Mouse (Mus musculus) embryonic facial prominence, embryonic 14.5 days (tissue): ENCODE measurements around the gene Uqcr11. TPM values are rescaled to one million over a fixed set of nuclear protein-coding genes. Genes with fewer than 3 reads are reported as not detected.

Source experiments
- ATAC-seq: fragments of 200-750 bp; cut with Nextera tagmentation; 2 replicates; pipeline ENCODE4 v1.8.0; 2017; ENCODE audit warnings: low read depth, moderate number of reproducible peaks, moderate TSS enrichment
- DNase-seq: peaks from one replicate; pipeline ENCODE4 v3.0.0-alpha.2; 2015; ENCODE audit warnings: low spot score
- H3K27ac ChIP-seq: fragments of 300-500 bp; sonication (generic); replicated peaks from 2 replicates; pipeline ENCODE4 v1.5.1; 2014; ENCODE audit warnings: low read depth, mild to moderate bottlenecking, low read length, moderate library complexity
- H3K27me3 ChIP-seq: fragments of 300-500 bp; sonication (generic); replicated peaks from 2 replicates; pipeline ENCODE4 v1.6.1; 2014; ENCODE audit warnings: low read length; ENCODE audit not compliant: control insufficient read depth, insufficient read depth
- H3K36me3 ChIP-seq: fragments of 300-500 bp; sonication (generic); 2 replicates; pipeline ENCODE4 v1.6.1; 2014; ENCODE audit warnings: low read length, mixed read lengths; ENCODE audit not compliant: control insufficient read depth, insufficient read depth
- H3K4me1 ChIP-seq: fragments of 300-500 bp; sonication (generic); 2 replicates; pipeline ENCODE4 v1.6.1; 2014; ENCODE audit warnings: antibody characterized with exemption, low read length; ENCODE audit not compliant: control insufficient read depth, insufficient read depth
- H3K4me2 ChIP-seq: fragments of 300-500 bp; sonication (generic); 2 replicates; pipeline ENCODE4 v1.6.1; 2014; ENCODE audit warnings: low read depth, mild to moderate bottlenecking, low read length, moderate library complexity, mixed read lengths
- H3K4me3 ChIP-seq: fragments of 300-500 bp; sonication (generic); 2 replicates; pipeline ENCODE4 v1.5.1; 2014; ENCODE audit warnings: low read depth, mild to moderate bottlenecking, low read length
- H3K9ac ChIP-seq: fragments of 300-500 bp; sonication (generic); 2 replicates; pipeline ENCODE4 v1.6.1; 2014; ENCODE audit warnings: low read depth, mild to moderate bottlenecking, low read length, moderate library complexity, mixed read lengths
- H3K9me3 ChIP-seq: fragments of 300-500 bp; sonication (generic); 2 replicates; pipeline ENCODE4 v1.6.1; 2016; ENCODE audit warnings: low read length; ENCODE audit not compliant: control insufficient read depth
- WGBS: fragments of 180-500 bp; shearing (Covaris S2); extraction: QIAGEN DNeasy Blood & Tissue Kit; methylation state at CpG from one replicate; pipeline ENCODE4 v1.1.7; 2014; 5-methylcytosine and 5-hydroxymethylcytosine counted together
- polyA plus RNA-seq: library from polyadenylated mRNA; unstranded; fragments of >200 nt; fragmentation: Nextera tagmentation; extraction: Ambion mirVana; gene quantifications from 2 replicates; pipeline ENCODE4 v1.2.1, GENCODE M21; 2014

Gene Uqcr11
- polyA plus RNA-seq, 1 experiment from 2014 or later = 879 TPM

DNA sequence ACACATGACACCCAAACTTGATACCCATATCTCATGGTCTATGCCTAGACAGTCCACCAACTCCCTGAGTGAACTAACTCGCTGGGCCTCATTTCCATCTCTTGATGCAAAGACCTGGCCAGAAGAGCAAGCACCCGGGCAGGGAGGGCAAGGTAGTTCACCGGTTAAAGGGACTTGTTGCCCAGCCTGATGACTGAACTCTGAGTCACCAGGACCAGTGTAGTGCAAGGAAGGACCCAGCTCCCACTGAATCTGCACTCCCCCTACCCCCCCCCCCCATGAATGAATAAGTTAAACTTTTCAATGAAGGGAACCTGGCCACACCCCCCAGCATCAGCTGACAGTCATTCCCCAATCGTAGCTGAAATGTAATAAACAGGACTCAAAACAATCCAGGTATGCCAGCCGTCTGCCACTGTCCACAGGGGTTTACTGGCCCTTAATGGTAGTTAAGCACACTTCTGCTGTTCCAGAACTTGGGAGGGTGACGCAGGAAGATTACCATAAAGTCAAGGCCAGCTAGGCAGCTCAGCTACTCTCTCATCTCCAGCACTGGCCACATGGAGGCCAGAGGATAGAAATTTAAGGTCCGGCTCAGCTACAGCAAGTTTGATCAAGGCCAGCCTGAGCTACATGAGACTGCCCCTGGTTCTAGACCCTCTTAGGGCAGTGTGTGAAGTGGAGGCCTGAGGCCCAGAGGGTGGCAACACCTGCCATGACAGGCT, 23.8 kb downstream of the Uqcr11 start:
- H3K36me3 ChIP-seq = peaks cover 46% of the 10 kb centered on the region
- H3K4me2 ChIP-seq = no peak overlapping the region
- ATAC-seq (no peak), DNase-seq (no peak)
- no peaks in the 10 kb centered on the region for H3K9me3 ChIP-seq
- peaks cover 13% of the 10 kb centered on the region for H3K4me1 ChIP-seq
- no peaks in the 10 kb centered on the region for H3K27me3 ChIP-seq
- WGBS = 86% methylated on average over 7 of the region's 7 CpGs
- H3K9ac ChIP-seq = no peak overlapping the region
- H3K4me3 ChIP-seq = no peak overlapping the region
- no peak overlapping the region for H3K27ac ChIP-seq

DNA sequence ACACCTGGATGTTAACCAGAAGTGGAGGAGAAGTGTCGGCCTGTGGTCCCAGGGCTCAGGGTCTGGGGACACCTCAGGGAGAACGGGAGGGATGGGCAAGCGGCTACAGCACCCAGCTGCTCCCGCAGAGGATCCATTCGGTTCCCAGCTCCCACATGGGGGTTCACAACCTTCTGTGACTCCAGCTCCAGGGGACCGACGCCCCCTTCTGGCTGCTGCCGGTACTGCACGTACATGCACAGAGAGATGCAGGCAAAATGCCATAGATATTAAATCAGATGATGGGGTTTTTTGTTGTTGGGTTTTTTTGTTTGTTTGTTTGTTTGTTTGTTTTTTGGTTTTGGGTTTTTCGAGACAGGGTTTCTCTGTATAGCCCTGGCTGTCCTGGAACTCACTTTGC, 28.9 kb downstream of the Uqcr11 start:
- Histone ChIP-seq H3K4me3 (no peak overlapping the region), H3K36me3 (peaks cover 30% of the 10 kb centered on the region), H3K27me3 (no peaks in the 10 kb centered on the region), H3K9me3 (no peaks in the 10 kb centered on the region), H3K9ac (no peak overlapping the region), H3K4me1 (no peaks in the 10 kb centered on the region), H3K4me2 (no peak overlapping the region), H3K27ac (no peak overlapping the region)
- WGBS = 50% methylated on average over 10 of the region's 10 CpGs
- DNase-seq = no peak
- no peak for ATAC-seq

DNA sequence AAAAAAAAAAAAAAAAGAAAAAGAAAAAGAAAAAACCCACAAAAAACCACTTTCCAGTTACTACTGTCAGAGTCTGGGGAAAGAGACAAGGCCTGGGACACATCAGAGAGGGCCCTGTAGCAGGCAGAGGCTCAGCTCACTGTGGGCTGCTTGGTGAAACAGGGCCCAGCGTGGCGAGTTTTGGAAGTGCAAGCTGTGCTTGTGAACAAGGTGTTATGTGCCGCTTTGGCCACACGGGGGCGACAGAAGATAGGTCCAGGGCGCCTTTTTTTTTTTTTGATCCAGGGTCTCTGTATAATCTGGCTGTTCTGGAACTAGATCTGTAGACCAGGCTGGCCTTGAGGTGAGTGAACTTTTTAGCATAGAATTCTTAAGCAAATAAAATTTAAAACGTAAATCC, 30.5 kb downstream of the Uqcr11 start:
- Histone ChIP-seq H3K27ac (no peak overlapping the region), H3K36me3 (peaks cover 15% of the 10 kb centered on the region), H3K9ac (no peak overlapping the region), H3K9me3 (no peaks in the 10 kb centered on the region), H3K4me1 (0 out of 2 replicates have a peak, but pooled peaks cover 3% of the 10 kb centered on the region), H3K4me2 (no peak overlapping the region), H3K27me3 (no peaks in the 10 kb centered on the region), H3K4me3 (no peak overlapping the region)
- DNase-seq (peak; percentile 95), ATAC-seq (peak; percentile 61; the same call in 1 of the 2 replicates)
- WGBS = 3% methylated on average over 7 of the region's 7 CpGs

DNA sequence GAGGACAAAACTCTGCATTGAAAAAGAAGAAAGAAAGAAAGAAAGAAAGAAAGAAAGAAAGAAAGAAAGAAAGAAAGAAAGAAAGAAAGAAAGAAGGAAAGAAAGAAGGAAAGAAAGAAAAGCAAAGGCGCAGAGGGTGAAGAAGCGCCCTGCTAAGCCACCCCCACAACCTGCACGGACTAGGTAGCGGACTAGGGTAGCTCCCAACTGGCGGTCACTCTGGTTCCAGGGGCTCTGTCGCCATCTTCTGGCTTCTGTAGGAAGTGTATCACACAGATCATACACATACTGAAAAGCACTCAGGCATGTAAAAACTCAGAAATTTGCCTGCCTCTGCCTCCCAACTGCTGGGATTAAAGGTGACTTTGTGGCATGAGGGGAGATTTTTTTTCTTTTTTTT, 32.6 kb downstream of the Uqcr11 start:
- Histone ChIP-seq H3K4me3 (no peak overlapping the region), H3K27me3 (no peaks in the 10 kb centered on the region), H3K9ac (no peak overlapping the region), H3K4me1 (0 out of 2 replicates have a peak, but pooled peaks cover 3% of the 10 kb centered on the region), H3K36me3 (no peaks in the 10 kb centered on the region), H3K9me3 (no peaks in the 10 kb centered on the region), H3K4me2 (no peak overlapping the region), H3K27ac (no peak overlapping the region)
- ATAC-seq (no peak), DNase-seq (peak; percentile 51)
- 27% methylated on average over 6 of the region's 6 CpGs for WGBS

GRCm38 (mm10) chr10:80372706-80373105, 33.9 kb downstream of the Uqcr11 start:
- H3K27me3 ChIP-seq = no peaks in the 10 kb centered on the region
- WGBS = 70% methylated on average over 5 of the region's 6 CpGs
- DNase-seq = no peak
- 0 out of 2 replicates have a peak, but pooled peaks cover 3% of the 10 kb centered on the region for H3K4me1 ChIP-seq
- ATAC-seq = no peak
- no peak overlapping the region for H3K4me2 ChIP-seq
- no peak overlapping the region for H3K27ac ChIP-seq
- H3K4me3 ChIP-seq = no peak overlapping the region
- no peak overlapping the region for H3K9ac ChIP-seq
- H3K9me3 ChIP-seq = no peaks in the 10 kb centered on the region
- no peaks in the 10 kb centered on the region for H3K36me3 ChIP-seq

GRCm38 (mm10) chr10:80371983-80372382, 34.6 kb downstream of the Uqcr11 start:
- WGBS = 46% methylated on average over 9 of the region's 9 CpGs
- H3K9ac ChIP-seq = no peak overlapping the region
- H3K4me2 ChIP-seq = peak overlapping the region; percentile 21
- no peaks in the 10 kb centered on the region for H3K9me3 ChIP-seq
- H3K36me3 ChIP-seq = no peaks in the 10 kb centered on the region
- no peak for DNase-seq
- ATAC-seq = no peak
- no peaks in the 10 kb centered on the region for H3K27me3 ChIP-seq
- H3K4me3 ChIP-seq = 0 out of 2 replicates have a peak overlapping the region, but pooled peaks have one; percentile 28
- no peak overlapping the region for H3K27ac ChIP-seq
- H3K4me1 ChIP-seq = 0 out of 2 replicates have a peak, but pooled peaks cover 3% of the 10 kb centered on the region

DNA sequence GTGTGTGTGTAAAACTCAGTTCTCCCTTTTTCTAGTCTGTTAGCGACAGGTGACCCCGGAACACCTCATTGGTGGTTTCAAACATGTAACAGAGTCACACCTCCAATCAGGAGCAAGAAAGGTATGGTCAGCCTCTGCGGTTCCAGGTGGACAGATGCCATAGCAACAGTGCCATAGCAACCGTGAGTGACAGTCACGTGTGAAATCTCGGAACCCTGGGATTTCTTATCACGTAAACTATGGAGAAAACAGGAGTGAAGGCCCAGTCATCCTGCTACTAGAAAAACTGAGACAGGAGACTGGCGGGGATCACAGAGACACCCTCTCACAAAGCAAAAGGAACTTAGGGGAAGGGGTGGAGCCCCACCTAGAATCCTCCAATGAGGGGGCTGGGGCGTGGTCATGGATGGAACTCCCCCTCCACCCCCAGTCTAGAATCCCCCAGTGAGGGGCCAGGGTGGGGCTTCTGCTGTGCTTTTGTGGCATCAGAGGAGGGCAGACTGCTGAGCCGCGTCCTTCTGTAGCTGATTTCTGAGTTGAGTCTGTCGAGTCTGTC, 35.1 kb downstream of the Uqcr11 start:
- H3K36me3 ChIP-seq = no peaks in the 10 kb centered on the region
- H3K27me3 ChIP-seq = no peaks in the 10 kb centered on the region
- peak overlapping the region; percentile 19; the same call in 1 of the 2 replicates for H3K27ac ChIP-seq
- WGBS = 4% methylated on average over 12 of the region's 12 CpGs
- H3K9me3 ChIP-seq = no peaks in the 10 kb centered on the region
- peak overlapping the region; percentile 21 for H3K4me2 ChIP-seq
- DNase-seq (peak; percentile 93), ATAC-seq (peak; percentile 80)
- H3K9ac ChIP-seq = no peak overlapping the region
- peak overlapping the region; percentile 28 for H3K4me3 ChIP-seq
- 0 out of 2 replicates have a peak, but pooled peaks cover 3% of the 10 kb centered on the region for H3K4me1 ChIP-seq

GRCm38 (mm10) chr10:80369995-80370747, 36.5 kb downstream of the Uqcr11 start:
- DNase-seq = no peak
- WGBS = 79% methylated on average over 21 of the region's 21 CpGs

More at GRCm38 (mm10) chr10:80369995-80370747, 36.5 kb downstream of the Uqcr11 start:
- 0 out of 2 replicates have a peak, but pooled peaks cover 3% of the 10 kb centered on the region for H3K4me1 ChIP-seq
- H3K27me3 ChIP-seq = no peaks in the 10 kb centered on the region
- no peak overlapping the region for H3K9ac ChIP-seq
- H3K36me3 ChIP-seq = no peaks in the 10 kb centered on the region
- no peaks in the 10 kb centered on the region for H3K9me3 ChIP-seq
- H3K4me3 ChIP-seq = no peak overlapping the region
- no peak for ATAC-seq
- no peak overlapping the region for H3K27ac ChIP-seq
- H3K4me2 ChIP-seq = no peak overlapping the region
